Comparison of ENCODE assay signal across 22 mouse cellular contexts in the genomic region with DNA sequence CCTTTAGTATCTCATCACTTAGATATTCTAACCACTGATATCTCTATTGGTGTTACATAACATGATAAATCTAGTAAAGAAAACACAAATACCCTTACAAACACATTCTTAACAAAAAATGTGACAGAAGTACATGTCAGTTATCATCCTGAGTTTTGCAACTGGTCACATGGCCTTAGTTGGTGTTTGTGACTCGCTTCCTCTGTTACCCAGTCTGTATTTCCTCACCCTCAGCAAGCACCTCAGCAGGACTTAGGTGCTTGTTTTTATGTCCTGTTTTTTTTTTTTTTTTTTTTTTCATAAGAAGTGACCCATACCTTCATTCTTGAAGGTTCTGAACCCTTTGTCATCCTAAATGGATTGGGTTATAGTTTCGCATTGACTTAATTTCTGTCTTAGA. TPM values are rescaled to one million over a fixed set of nuclear protein-coding genes. Genes with fewer than 3 reads are reported as not detected.
"Had no signal": no experiment of that assay in that cellular context is flagged by ENCODE, and none has a peak within 500 bp of the region (broad histone marks: within the 10 kb centered on the region; RNA-seq: fewer than 3 reads in every experiment).

No protein-coding gene starts in this region.

- H3K4me1 ChIP-seq: midbrain, embryonic 10.5 days; midbrain, embryonic 12.5 days; stomach, embryonic 15.5 days had no signal

- ATAC-seq: midbrain, embryonic 16.5 days had no signal

- H3K4me3 ChIP-seq: midbrain, embryonic 10.5 days; midbrain, embryonic 12.5 days; myocyte; neural tube, embryonic 13.5 days; neural tube, embryonic 15.5 days; stomach, embryonic 15.5 days had no signal

- H3K27me3 ChIP-seq: midbrain, embryonic 12.5 days; neural tube, embryonic 13.5 days; neural tube, embryonic 15.5 days; stomach, embryonic 15.5 days had no signal

- H3K9me3 ChIP-seq: midbrain, embryonic 10.5 days; midbrain, embryonic 12.5 days; neural tube, embryonic 13.5 days; neural tube, embryonic 15.5 days; stomach, embryonic 15.5 days had no signal

- H3K9ac ChIP-seq: liver, embryonic 14.5 days; lung, embryonic 14.5 days; midbrain, embryonic 12.5 days; neural tube, embryonic 13.5 days; neural tube, embryonic 15.5 days; stomach, embryonic 15.5 days had no signal

- H3K4me2 ChIP-seq: lung, embryonic 14.5 days; midbrain, embryonic 12.5 days; neural tube, embryonic 13.5 days; neural tube, embryonic 15.5 days; stomach, embryonic 15.5 days had no signal

- H3K27ac ChIP-seq: liver, embryonic 14.5 days; midbrain, embryonic 10.5 days; midbrain, embryonic 12.5 days; neural tube, embryonic 13.5 days; neural tube, embryonic 15.5 days; stomach, embryonic 15.5 days; stomach, postnatal 0 days had no signal

- DNase-seq: lung, adult 18-20 months; lung, embryonic 14.5 days; lung, postnatal 14 days; lung, postnatal 4 days; midbrain, embryonic 14.5 days; right cerebral cortex, postnatal 14 days; thymus, adult 2 months; thymus, postnatal 25 days; thymus, postnatal 4 days had no signal

RNA-seq across cellular contexts. Expression of gene Uroc1, which starts 44.6 kb away (rescaled TPM):
- total RNA-seq: megakaryocyte-erythroid progenitor cell, adult 5-6 weeks had no signal
- polyA plus RNA-seq: lung, embryonic 14.5 days; midbrain, embryonic 10.5 days; midbrain, embryonic 12.5 days; midbrain, embryonic 14.5 days; midbrain, embryonic 16.5 days; myocyte; neural tube, embryonic 11.5 days; neural tube, embryonic 13.5 days; neural tube, embryonic 15.5 days; testis, adult 2 months had no signal

RNA-seq across cellular contexts. Expression of gene Cfap100, which starts 50.9 kb away (rescaled TPM):
- total RNA-seq: megakaryocyte-erythroid progenitor cell, adult 5-6 weeks had no signal
- polyA plus RNA-seq: spleen, adult 2 months had no signal

RNA-seq across cellular contexts. Expression of gene Chst13, which starts 52.7 kb away (rescaled TPM):
- total RNA-seq: megakaryocyte-erythroid progenitor cell, adult 5-6 weeks had no signal
- polyA plus RNA-seq: lung, embryonic 14.5 days; midbrain, embryonic 12.5 days; midbrain, embryonic 14.5 days; neural tube, embryonic 11.5 days had no signal
